Mouse (Mus musculus): ENCODE data around the gene Ppara.
"Not testable (repeated sequence)": the region's sequence is repeated elsewhere in the genome, so short reads cannot be mapped to it uniquely, and the experiment has no call there.

The Ppara gene

DNA sequence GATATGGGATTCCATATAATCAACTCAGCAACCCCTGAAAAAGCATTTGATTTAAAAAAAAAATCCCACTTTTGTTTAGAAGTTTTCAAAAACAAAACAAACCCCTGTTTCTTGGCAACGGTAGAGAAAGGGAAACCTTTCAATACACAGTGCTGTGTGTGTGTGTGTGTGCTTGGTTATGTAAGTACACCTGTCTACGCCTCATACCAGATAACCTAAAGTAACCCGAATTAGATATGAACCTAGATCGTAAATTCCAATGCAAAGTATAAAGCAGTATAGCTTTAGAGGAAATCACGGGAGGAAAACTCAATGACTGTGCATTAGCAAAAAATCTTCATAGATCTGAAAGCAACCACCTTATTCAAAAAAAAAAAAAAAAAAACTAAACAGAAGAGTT, 31.9 kb downstream of the Ppara start:
- DNase-seq = no peak

GRCm38 (mm10) chr15:85768991-85769390, 34.2 kb downstream of the Ppara start:
- DNase-seq = no peak

DNA sequence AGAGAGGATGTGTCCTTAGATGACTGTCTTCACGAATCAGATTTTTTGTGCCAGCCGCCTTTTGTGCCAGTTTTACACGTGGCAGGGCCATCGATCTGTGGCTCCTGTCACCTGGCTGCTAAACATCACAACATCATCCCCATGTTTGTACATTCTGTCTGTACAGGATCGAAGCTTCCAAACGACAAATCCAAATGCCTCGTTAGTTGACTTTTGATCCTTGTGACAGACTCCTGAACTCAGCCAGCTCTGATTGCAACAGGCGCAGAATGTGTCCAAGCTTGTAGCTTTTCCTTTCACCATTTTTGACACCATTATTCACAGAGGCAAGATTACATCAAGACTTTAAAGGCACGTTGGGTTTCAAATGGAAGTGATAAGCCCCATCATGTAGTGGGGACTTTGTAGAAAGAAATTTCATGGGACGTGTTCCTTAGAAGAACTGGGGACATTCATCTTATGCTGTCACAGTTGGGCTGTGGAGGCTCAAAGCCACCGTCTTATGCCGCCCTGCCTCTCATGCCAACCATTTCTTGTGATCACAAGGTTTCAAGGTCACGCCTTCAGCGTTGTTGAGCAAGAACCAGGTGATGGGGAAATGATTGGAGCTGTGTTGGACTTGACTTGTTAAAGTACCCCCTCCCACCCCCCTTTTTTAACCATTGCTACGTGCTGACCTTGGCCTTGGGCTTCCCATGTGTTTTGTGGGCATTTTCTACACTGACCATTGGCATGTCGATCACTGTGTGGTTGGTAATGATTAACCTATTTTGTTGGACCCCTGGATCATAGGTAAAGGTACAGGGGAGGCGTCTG, 36.7 kb downstream of the Ppara start:
- DNase-seq = peak in 1 of 2 experiments; percentile 15

DNA sequence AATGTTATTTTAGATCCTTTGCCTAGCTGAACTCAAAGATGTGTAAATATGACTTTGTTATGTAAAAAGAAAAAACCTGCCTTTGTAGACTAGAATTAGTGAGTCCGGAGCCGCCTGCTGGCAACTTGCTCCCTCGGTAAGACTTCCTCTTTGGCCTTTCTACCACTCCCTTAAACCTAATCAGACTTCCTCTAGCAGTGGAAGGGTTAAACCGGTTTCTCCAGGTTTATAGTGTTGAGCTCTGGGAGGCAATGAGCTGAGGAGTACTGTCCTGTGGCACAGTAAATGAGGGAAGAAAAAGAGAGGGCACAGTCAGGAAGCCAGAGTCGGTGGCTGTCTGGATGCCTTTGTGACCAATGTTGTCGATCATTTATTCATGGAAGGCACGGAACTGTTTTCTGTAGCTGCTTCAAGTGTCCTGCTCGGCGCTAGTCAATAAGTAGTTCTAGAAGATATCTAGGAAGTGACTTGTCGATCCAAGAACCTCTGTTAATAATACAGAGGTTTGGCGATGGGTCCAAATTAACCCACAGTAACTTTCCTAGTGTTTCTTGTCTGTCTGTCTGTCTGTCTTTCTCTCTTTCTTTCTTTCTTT, 37.5 kb downstream of the Ppara start:
- DNase-seq = no peak

DNA sequence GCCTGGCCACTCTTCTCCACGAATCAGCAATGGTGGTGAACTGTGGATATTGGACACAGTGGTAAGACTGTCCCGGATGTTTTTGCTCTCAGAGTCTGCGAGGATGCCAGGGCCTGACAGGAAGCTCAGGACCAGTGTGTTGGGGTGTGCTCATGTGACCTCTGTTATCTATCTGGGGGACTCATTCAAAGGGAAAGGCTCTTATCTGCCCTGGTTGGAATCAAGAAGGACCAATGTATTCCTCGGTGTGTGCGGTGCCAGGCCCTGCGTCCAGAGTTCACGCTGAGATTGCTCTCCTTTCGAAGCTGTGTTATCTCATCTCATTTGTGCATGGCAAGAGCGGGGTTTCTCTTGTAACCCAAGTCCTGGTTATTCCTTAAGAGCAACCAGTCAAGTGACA, 39.6 kb downstream of the Ppara start:
- no peak for DNase-seq

GRCm38 (mm10) chr15:85775001-85775400, 40.2 kb downstream of the Ppara start:
- DNase-seq = no peak

GRCm38 (mm10) chr15:85776241-85776640, 41.5 kb downstream of the Ppara start:
- DNase-seq = no peak

- DNase-seq = no peak
These were observed 42.0 kb downstream of the Ppara start for GRCm38 (mm10) chr15:85776771-85777170.

GRCm38 (mm10) chr15:85778891-85779290, 44.1 kb downstream of the Ppara start:
- not testable (repeated sequence) for DNase-seq

GRCm38 (mm10) chr15:85783146-85783545, 48.4 kb downstream of the Ppara start:
- DNase-seq = no peak

DNA sequence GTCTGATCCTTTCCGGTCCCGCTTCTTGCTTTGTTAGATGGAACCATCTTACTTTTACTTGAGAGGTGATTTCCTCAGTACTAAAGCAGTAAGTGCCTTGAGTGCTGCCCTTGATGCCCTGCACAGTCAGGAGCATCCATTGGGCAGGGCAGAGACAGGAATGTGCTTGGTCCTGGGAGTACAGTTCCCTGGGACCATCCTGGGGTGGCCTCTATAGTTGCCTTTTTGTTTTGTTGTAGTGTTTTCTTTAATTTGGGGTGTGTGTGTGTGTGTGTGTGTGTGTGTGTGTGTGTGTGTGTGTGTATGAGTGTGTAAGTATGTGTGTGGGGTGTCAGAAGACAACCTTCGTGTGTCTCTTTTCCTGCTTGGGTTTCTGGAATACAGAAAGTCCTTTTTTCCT, 49.6 kb downstream of the Ppara start:
- no peak for DNase-seq

GRCm38 (mm10) chr15:85786711-85787110, 51.9 kb downstream of the Ppara start:
- DNase-seq = no peak

GRCm38 (mm10) chr15:85787482-85787881, 52.7 kb downstream of the Ppara start:
- DNase-seq = no peak

DNA sequence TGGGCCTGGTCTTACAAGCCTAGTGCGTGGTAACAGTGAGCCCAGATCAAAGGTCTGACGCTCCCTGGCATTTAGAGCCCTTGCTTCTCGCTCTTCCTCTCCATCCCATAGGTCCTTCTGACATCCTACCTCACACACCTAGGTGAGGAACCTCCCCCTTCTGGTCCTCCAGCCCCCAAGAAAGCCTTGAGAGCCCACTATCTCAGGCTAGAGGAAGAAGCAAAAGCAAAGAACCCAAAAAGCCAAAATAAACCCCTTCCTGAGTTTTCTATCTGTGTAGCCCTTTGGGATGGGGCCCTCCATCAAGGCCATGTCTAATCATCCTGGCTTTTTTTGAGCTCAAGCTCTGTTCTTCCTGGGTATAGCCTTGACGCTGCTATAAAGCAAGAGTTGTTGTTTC, 53.3 kb downstream of the Ppara start:
- DNase-seq = no peak

- DNase-seq = peak in 1 of 2 experiments; percentile 13
These were observed 53.9 kb downstream of the Ppara start for GRCm38 (mm10) chr15:85788633-85789032.

DNA sequence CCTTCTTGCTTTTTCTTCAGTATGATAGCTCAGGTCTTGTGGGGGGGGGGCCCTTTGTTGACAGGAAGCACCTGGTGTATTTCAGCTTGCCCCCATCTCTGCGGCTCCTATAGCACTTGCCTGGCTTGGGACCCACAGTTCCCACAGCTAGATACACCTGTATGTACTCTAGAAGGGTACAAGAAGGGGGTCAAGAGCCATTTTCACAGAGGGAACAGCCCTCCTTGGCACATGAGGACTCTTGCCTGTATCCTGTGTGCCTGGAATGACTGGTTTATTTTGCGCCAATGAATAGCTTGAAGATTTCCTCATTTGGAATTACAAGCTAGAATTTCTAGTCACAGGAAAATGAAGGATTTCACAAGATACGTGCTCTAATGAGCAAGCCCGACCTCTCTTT, 56.7 kb downstream of the Ppara start:
- DNase-seq = peak; percentile 59 to 74

DNA sequence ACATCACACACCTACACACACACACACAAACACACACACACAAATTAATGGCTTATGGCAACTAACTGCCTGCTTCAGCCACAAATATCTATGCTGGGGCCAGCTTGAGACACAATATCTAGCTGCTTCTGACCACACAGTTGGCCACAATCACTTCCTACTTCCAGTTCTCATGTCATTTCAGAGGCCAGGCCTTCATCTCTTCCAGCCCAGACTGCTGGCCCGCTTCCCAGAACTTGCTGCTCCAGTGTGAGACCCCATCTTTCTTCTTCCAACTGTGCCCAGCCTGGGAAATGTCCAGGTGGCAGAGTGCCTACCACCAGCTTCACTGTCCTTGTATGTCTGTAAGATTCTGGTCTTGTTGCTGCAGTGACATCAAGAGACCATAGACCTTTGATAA, 58.0 kb downstream of the Ppara start:
- no peak for DNase-seq

GRCm38 (mm10) chr15:85795516-85795915, 60.7 kb downstream of the Ppara start:
- DNase-seq = no peak

- DNase-seq = no peak
These were observed 63.9 kb downstream of the Ppara start for GRCm38 (mm10) chr15:85798676-85799075.

DNA sequence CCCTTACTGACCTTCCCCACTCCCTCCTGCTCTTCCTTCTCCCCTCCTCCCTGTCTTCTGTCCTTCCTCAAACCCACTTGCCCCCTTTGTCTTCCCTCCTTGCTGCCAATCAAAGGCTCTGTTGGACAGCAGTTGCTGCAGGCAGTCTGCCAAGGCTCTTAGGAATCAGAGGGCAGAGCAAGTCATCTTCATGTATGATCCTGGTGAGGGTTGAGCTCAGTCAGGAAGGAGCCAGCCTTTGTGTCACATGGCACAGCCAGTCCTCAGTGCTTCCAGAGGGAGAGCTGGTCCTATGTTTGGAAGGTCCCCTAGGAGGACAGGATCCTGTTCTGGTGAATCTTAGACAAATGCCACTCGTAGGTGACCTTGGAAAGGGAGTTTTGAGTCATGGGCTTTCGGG, 68.1 kb downstream of the Ppara start:
- DNase-seq = no peak

- DNase-seq = no peak
These were observed 72.1 kb downstream of the Ppara start for GRCm38 (mm10) chr15:85806886-85807285.

DNA sequence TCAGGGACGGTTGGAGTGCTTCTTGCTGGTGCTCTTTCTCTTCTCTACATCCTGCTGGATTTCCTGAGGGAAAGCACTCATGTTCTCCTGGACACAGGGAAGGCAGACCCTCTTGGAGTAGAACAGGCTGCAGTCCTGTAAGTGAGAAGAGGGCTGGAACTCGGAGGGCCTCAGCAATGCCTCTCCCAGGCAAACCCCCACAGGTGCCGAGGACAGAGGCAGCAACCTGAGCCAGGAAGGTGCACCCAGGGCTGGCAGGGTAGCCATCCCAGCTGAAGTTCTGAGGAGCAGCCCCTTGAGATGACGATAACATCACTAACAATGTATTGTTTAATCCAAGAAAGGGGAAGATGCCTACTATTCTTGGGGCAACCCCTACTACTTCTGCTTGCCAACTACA, 72.6 kb downstream of the Ppara start:
- no peak for DNase-seq

DNA sequence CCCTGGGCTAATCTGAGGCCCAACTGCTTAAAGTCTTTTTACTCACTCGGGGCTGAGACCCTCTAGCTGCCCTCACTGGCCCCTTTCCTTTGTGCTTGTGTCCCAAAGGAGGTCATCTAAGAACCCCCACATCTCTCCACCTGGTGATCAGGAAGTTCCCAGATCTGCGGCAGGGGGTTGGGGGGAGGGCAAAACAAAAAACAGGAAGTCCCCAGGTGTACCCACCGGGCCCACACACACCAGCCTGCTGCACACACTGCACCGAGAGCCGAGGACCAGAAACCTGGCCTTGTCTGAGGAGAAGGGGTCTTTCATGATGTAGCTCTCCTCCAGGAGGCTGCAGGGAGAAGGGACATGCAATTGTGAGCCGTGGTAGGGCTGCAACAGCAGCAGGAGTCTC, 73.2 kb downstream of the Ppara start:
- DNase-seq = no peak

DNA sequence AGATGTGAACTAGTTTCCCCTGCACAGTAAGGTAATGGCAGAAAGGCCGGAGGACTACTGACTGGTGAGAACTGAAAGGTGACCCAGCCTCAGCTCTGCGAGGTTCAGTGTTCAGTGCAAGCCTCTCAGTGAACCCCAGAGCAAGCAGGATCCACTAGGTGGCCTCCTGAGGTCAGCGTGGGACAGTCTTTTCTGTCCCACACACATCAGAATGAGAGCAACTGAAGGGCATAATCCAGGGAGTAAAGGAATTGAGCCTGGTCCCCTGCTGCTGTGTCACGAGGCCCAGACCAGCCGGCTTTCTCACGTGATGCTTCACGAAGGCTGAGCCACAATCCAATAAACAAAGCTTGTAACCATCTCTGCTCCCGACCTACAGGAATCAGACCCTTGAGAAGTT, 73.7 kb downstream of the Ppara start:
- no peak for DNase-seq

DNA sequence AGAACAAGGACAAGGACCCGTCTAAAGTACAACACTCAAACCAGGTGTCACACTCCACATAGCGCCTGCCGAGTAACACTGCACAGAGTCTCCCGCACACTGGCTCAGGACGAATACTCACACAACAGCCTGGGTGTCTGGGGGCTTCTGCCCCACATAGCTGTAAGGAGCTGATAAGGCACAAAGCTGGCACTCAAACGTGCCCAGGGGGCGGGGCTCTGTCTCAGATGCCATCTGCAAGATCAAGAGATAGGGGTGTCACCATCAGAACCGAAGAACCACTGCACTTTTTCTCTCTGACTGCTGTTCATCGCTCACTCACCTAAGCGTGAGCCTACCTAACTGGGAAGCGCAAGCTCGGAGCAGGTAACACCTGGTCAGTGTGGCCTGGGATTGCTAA, 74.3 kb downstream of the Ppara start:
- DNase-seq = no peak

All from lung, adult 18-20 months (tissue).